Mouse (Mus musculus): ENCODE results near the gene Gtf2ird2. TPM values are rescaled to one million over a fixed set of nuclear protein-coding genes. Genes with fewer than 3 reads are reported as not detected.
A peak's percentile ranks its signal among the peaks of the same experiment; 100 is the strongest.

The Gtf2ird2 gene
- total and polyA plus RNA-seq, 3 experiments: 3.6 to 4.6 TPM; not detected in 1

- no peak for TF ChIP-seq MAFK (IDR thresholded peaks at IDR 0.05; ENCODE audit: borderline replicate concordance, low read depth, low read length)
- TF ChIP-seq SMC3 (IDR thresholded peaks at IDR 0.05; ENCODE audit: low read depth, low read length): no peak
- TF ChIP-seq GABPA (IDR thresholded peaks at IDR 0.05; ENCODE audit: low read depth, low read length): no peak
- TF ChIP-seq GATA1 (IDR thresholded peaks at IDR 0.05; ENCODE audit: low read depth, low read length): no peak
- TF ChIP-seq TBP (IDR thresholded peaks at IDR 0.05; ENCODE audit: low read depth, low read length): peak; percentile 39; the same call in 1 of the 2 replicates
- TF ChIP-seq ZC3H11A (IDR thresholded peaks at IDR 0.05; ENCODE audit: low read depth, low read length): no peak
Observed at GRCm38 (mm10) chr5:134183880-134184808, at the start of gene Gtf2ird2 (continued).

GRCm38 (mm10) chr5:134136022-134136421 lies 47.8 kb upstream of the Gtf2ird2 start:
- Histone ChIP-seq H3K27ac (ENCODE audit: control insufficient read depth, low read depth, low read length) (no peak overlapping the region), H3K36me3 (ENCODE audit: control insufficient read depth in 1 of 2, insufficient read depth in 2 of 2, low read length in 2 of 2) (no peaks in the 10 kb centered on the region), H3K4me3 (ENCODE audit: control insufficient read depth in 1 of 2, insufficient read depth in 1 of 2, low read depth in 2 of 2, low read length in 2 of 2) (no peak overlapping the region), H3K27me3 (ENCODE audit: control insufficient read depth in 1 of 2, insufficient read depth in 2 of 2, low read length in 2 of 2) (no peaks in the 10 kb centered on the region), H3K4me1 (ENCODE audit: control insufficient read depth in 1 of 2, insufficient read depth in 2 of 2, low read length in 2 of 2) (no peaks in the 10 kb centered on the region), H3K9me3 (replicated peaks; ENCODE audit: insufficient read depth, low read length) (no peaks in the 10 kb centered on the region), H3K9ac (ENCODE audit: control insufficient read depth, low read depth, low read length, poor library complexity, severe bottlenecking) (no peak overlapping the region), H3K79me2 (ENCODE audit: control insufficient read depth, insufficient read depth, low read length, poor library complexity) (no peaks in the 10 kb centered on the region)
- no peak for TF ChIP-seq ZNF384 (IDR thresholded peaks at IDR 0.05; ENCODE audit: low read depth, low read length)
- no peak for TF ChIP-seq CHD1 (IDR thresholded peaks at IDR 0.05; ENCODE audit: low read depth, low read length)
- TF ChIP-seq HCFC1 (IDR thresholded peaks at IDR 0.05; ENCODE audit: low read depth, low read length): no peak
- TF ChIP-seq MAX (IDR thresholded peaks at IDR 0.05; ENCODE audit: low read length): no peak
- TF ChIP-seq GABPA (IDR thresholded peaks at IDR 0.05; ENCODE audit: low read depth, low read length): no peak
- TF ChIP-seq USF1 (IDR thresholded peaks at IDR 0.05; ENCODE audit: low read depth, low read length): no peak
- DNase-seq (ENCODE audit: low read depth, low spot score): no peak

- Histone ChIP-seq H3K27me3 (ENCODE audit: control insufficient read depth in 1 of 2, insufficient read depth in 2 of 2, low read length in 2 of 2) (no peaks in the 10 kb centered on the region), H3K4me1 (ENCODE audit: control insufficient read depth in 1 of 2, insufficient read depth in 2 of 2, low read length in 2 of 2) (no peaks in the 10 kb centered on the region), H3K4me3 (ENCODE audit: control insufficient read depth in 1 of 2, insufficient read depth in 1 of 2, low read depth in 2 of 2, low read length in 2 of 2) (no peak overlapping the region), H3K9me3 (replicated peaks; ENCODE audit: insufficient read depth, low read length) (no peaks in the 10 kb centered on the region), H3K27ac (ENCODE audit: control insufficient read depth, low read depth, low read length) (no peak overlapping the region), H3K36me3 (ENCODE audit: control insufficient read depth in 1 of 2, insufficient read depth in 2 of 2, low read length in 2 of 2) (no peaks in the 10 kb centered on the region), H3K79me2 (ENCODE audit: control insufficient read depth, insufficient read depth, low read length, poor library complexity) (no peaks in the 10 kb centered on the region), H3K9ac (ENCODE audit: control insufficient read depth, low read depth, low read length, poor library complexity, severe bottlenecking) (no peak overlapping the region)
- TF ChIP-seq USF2 (IDR thresholded peaks at IDR 0.05; ENCODE audit: borderline replicate concordance in 1 of 2, insufficient read depth in 1 of 2, low read depth in 1 of 2, low read length in 2 of 2): no peak
- TF ChIP-seq HCFC1 (IDR thresholded peaks at IDR 0.05; ENCODE audit: low read depth, low read length): no peak
- TF ChIP-seq NRF1 (IDR thresholded peaks at IDR 0.05; ENCODE audit: insufficient read depth, low read depth, low read length, poor library complexity, severe bottlenecking): no peak
- no peak for TF ChIP-seq CTCF (IDR thresholded peaks at IDR 0.05 in 2 of 3, conservative IDR thresholded peaks at IDR 0.05 in 1 of 3; ENCODE audit: control insufficient read depth in 1 of 3, insufficient read depth in 1 of 3, low read depth in 2 of 3, low read length in 3 of 3, poor library complexity in 1 of 3, severe bottlenecking in 1 of 3)
- TF ChIP-seq RCOR1 (IDR thresholded peaks at IDR 0.05; ENCODE audit: low read depth, low read length): no peak
- TF ChIP-seq TCF12 (IDR thresholded peaks at IDR 0.05; ENCODE audit: low read depth, low read length): no peak
- TF ChIP-seq ELF1 (IDR thresholded peaks at IDR 0.05; ENCODE audit: low read depth, low read length): no peak
- TF ChIP-seq EP300 (IDR thresholded peaks at IDR 0.05; ENCODE audit: low read depth in 1 of 2, low read length in 2 of 2): no peak
- TF ChIP-seq MAFK (IDR thresholded peaks at IDR 0.05; ENCODE audit: borderline replicate concordance, low read depth, low read length): no peak
- TF ChIP-seq E2F4 (IDR thresholded peaks at IDR 0.05; ENCODE audit: borderline replicate concordance, low read depth, low read length): no peak
- TF ChIP-seq ZMIZ1 (IDR thresholded peaks at IDR 0.05; ENCODE audit: low read depth, low read length): no peak
- no peak for TF ChIP-seq ETS1 (IDR thresholded peaks at IDR 0.05; ENCODE audit: low read depth, low read length)
- TF ChIP-seq CHD1 (IDR thresholded peaks at IDR 0.05; ENCODE audit: low read depth, low read length): no peak
- TF ChIP-seq POLR2AphosphoS2 (IDR thresholded peaks at IDR 0.05; ENCODE audit: low read length): no peak
- TF ChIP-seq MAX (IDR thresholded peaks at IDR 0.05; ENCODE audit: low read length): no peak
- no peak for DNase-seq (ENCODE audit: low read depth, low spot score)
Observed at GRCm38 (mm10) chr5:134137933-134138332, 45.9 kb upstream of the Gtf2ird2 start.

Data from MEL (cell line).